Mouse (Mus musculus) C2C12 (cell line): ENCODE measurements at regions not wholly inside any gene's neighbourhood (a gene's known extent, or its start where the extent isn't known, plus 50 kb on each side); places are given as distances from the start of the nearest gene placed in this dataset.

Experiments used
- CTCF ChIP-seq: IDR thresholded peaks from one replicate; pipeline ENCODE4 v1.5.1; 2011; ENCODE audit not compliant: control insufficient read depth, insufficient read depth, insufficient read length
- MAX ChIP-seq: IDR thresholded peaks from one replicate; pipeline ENCODE4 v1.6.1; 2011; ENCODE audit warnings: mild to moderate bottlenecking, control low read depth
- USF1 ChIP-seq: IDR thresholded peaks from one replicate; pipeline ENCODE4 v1.6.1; 2011; ENCODE audit warnings: low read depth, mild to moderate bottlenecking, control low read depth, moderate library complexity

- TF ChIP-seq CTCF: no peak
- TF ChIP-seq USF1: no peak
- TF ChIP-seq MAX: no peak
Observed at GRCm38 (mm10) chrX:19080021-19080420, 401.1 kb downstream of the Tex13c3 start.
